Mouse (Mus musculus) embryonic facial prominence, embryonic 12.5 days (tissue): Measurements from ENCODE around the gene Mgat4d. TPM values are rescaled to one million over a fixed set of nuclear protein-coding genes. Genes with fewer than 3 reads are reported as not detected.

ENCODE experiments used
- ATAC-seq: fragments of 200-750 bp; cut with Nextera tagmentation; 2 replicates; pipeline ENCODE4 v1.8.0; 2017; ENCODE audit not compliant: insufficient number of reproducible peaks, insufficient read depth, low FRiP score, low TSS enrichment
- H3K27ac ChIP-seq: fragments of 300-500 bp; sonication (generic); 2 replicates; pipeline ENCODE4 v1.5.1; 2016; ENCODE audit warnings: mild to moderate bottlenecking
- H3K27me3 ChIP-seq: fragments of 300-500 bp; sonication (generic); 2 replicates; pipeline ENCODE4 v1.6.1; 2016; ENCODE audit warnings: mild to moderate bottlenecking, moderate library complexity
- H3K36me3 ChIP-seq: fragments of 300-500 bp; sonication (generic); 2 replicates; pipeline ENCODE4 v1.6.1; 2016; ENCODE audit warnings: mild to moderate bottlenecking
- H3K4me1 ChIP-seq: fragments of 300-500 bp; sonication (generic); 2 replicates; pipeline ENCODE4 v1.6.1; 2016
- H3K4me2 ChIP-seq: fragments of 300-500 bp; sonication (generic); replicated peaks from 2 replicates; pipeline ENCODE4 v1.6.1; 2016; ENCODE audit warnings: mild to moderate bottlenecking, moderate library complexity
- H3K4me3 ChIP-seq: fragments of 300-500 bp; sonication (generic); 2 replicates; pipeline ENCODE4 v1.5.1; 2016; ENCODE audit warnings: mild to moderate bottlenecking
- H3K9ac ChIP-seq: fragments of 300-500 bp; sonication (generic); 2 replicates; pipeline ENCODE4 v1.6.1; 2016; ENCODE audit warnings: mild to moderate bottlenecking, moderate library complexity
- H3K9me3 ChIP-seq: fragments of 300-500 bp; sonication (generic); 2 replicates; pipeline ENCODE4 v1.6.1; 2016; ENCODE audit warnings: mild to moderate bottlenecking, moderate library complexity
- WGBS: fragments of 180-500 bp; shearing (Covaris S2); methylation state at CpG from one replicate; pipeline ENCODE4 v1.1.7; 2016; 5-methylcytosine and 5-hydroxymethylcytosine counted together
- polyA plus RNA-seq: library from polyadenylated mRNA; unstranded; fragments of >200 nt; fragmentation: Nextera tagmentation; extraction: Ambion mirVana; gene quantifications from 2 replicates; pipeline ENCODE4 v1.2.1, GENCODE M21; 2016

The Mgat4d gene
- polyA plus RNA-seq, 1 experiment from 2014 or later = not detected

GRCm38 (mm10) chr8:83332864-83333263, 15.4 kb upstream of the Mgat4d start:
- Histone ChIP-seq H3K36me3 (peaks cover 5% of the 10 kb centered on the region; the same call in 1 of the 2 replicates), H3K9ac (peak overlapping the region; percentile 5; the same call in 1 of the 2 replicates), H3K27ac (no peak overlapping the region), H3K4me3 (peak overlapping the region; percentile 91), H3K9me3 (no peaks in the 10 kb centered on the region), H3K4me1 (no peaks in the 10 kb centered on the region), H3K4me2 (peak overlapping the region; percentile 81), H3K27me3 (0 out of 2 replicates have a peak, but pooled peaks cover 5% of the 10 kb centered on the region)
- ATAC-seq = no peak; the same call in 1 of the 2 replicates
- 6% methylated on average over 7 of the region's 7 CpGs for WGBS

GRCm38 (mm10) chr8:83342076-83342475, 6.2 kb upstream of the Mgat4d start:
- H3K36me3 ChIP-seq = no peaks in the 10 kb centered on the region
- 0 out of 2 replicates have a peak, but pooled peaks cover 3% of the 10 kb centered on the region for H3K4me1 ChIP-seq
- no peak overlapping the region for H3K4me3 ChIP-seq
- H3K9me3 ChIP-seq = no peaks in the 10 kb centered on the region
- H3K27me3 ChIP-seq = no peaks in the 10 kb centered on the region
- H3K9ac ChIP-seq = no peak overlapping the region
- H3K4me2 ChIP-seq = no peak overlapping the region
- WGBS = 80% methylated on average over 3 of the region's 3 CpGs
- H3K27ac ChIP-seq = no peak overlapping the region
- ATAC-seq = no peak

- Histone ChIP-seq H3K27me3 (no peaks in the 10 kb centered on the region), H3K4me1 (0 out of 2 replicates have a peak, but pooled peaks cover 3% of the 10 kb centered on the region), H3K4me2 (no peak overlapping the region), H3K9ac (no peak overlapping the region), H3K27ac (no peak overlapping the region), H3K4me3 (no peak overlapping the region), H3K9me3 (no peaks in the 10 kb centered on the region), H3K36me3 (no peaks in the 10 kb centered on the region)
- no peak for ATAC-seq
These were observed 5.6 kb upstream of the Mgat4d start for GRCm38 (mm10) chr8:83342693-83343092.

- no peaks in the 10 kb centered on the region for H3K9me3 ChIP-seq
- H3K27ac ChIP-seq = no peak overlapping the region
- WGBS = 94% methylated on average over 2 of the region's 2 CpGs
- no peaks in the 10 kb centered on the region for H3K4me1 ChIP-seq
- H3K9ac ChIP-seq = no peak overlapping the region
- no peak for ATAC-seq
- no peaks in the 10 kb centered on the region for H3K36me3 ChIP-seq
- no peak overlapping the region for H3K4me2 ChIP-seq
- H3K4me3 ChIP-seq = no peak overlapping the region
- no peaks in the 10 kb centered on the region for H3K27me3 ChIP-seq
These were observed 3.0 kb downstream of the Mgat4d start for GRCm38 (mm10) chr8:83351315-83351714.

- ATAC-seq = no peak
- 34% methylated on average over 7 of the region's 7 CpGs for WGBS
- H3K36me3 ChIP-seq = no peaks in the 10 kb centered on the region
- H3K27ac ChIP-seq = peak overlapping the region; percentile 57; the same call in 1 of the 2 replicates
- no peaks in the 10 kb centered on the region for H3K27me3 ChIP-seq
- no peak overlapping the region for H3K4me2 ChIP-seq
- H3K4me1 ChIP-seq = peaks cover 6% of the 10 kb centered on the region
- H3K4me3 ChIP-seq = no peak overlapping the region
- no peak overlapping the region for H3K9ac ChIP-seq
- no peaks in the 10 kb centered on the region for H3K9me3 ChIP-seq
These were observed 15.0 kb downstream of the Mgat4d start for GRCm38 (mm10) chr8:83363156-83363769.

GRCm38 (mm10) chr8:83377231-83377630, 29.0 kb downstream of the Mgat4d start:
- no peak for ATAC-seq
- Histone ChIP-seq H3K36me3 (no peaks in the 10 kb centered on the region), H3K4me3 (no peak overlapping the region), H3K27ac (no peak overlapping the region), H3K4me2 (no peak overlapping the region), H3K4me1 (no peaks in the 10 kb centered on the region), H3K9ac (no peak overlapping the region), H3K9me3 (no peaks in the 10 kb centered on the region), H3K27me3 (no peaks in the 10 kb centered on the region)

- Histone ChIP-seq H3K27ac (no peak overlapping the region), H3K9ac (no peak overlapping the region), H3K27me3 (no peaks in the 10 kb centered on the region), H3K36me3 (no peaks in the 10 kb centered on the region), H3K4me1 (no peaks in the 10 kb centered on the region), H3K4me3 (no peak overlapping the region), H3K4me2 (no peak overlapping the region), H3K9me3 (no peaks in the 10 kb centered on the region)
- no peak for ATAC-seq
- WGBS = 70% methylated on average over 4 of the region's 4 CpGs
These were observed 31.9 kb downstream of the Mgat4d start for GRCm38 (mm10) chr8:83380141-83380540.

GRCm38 (mm10) chr8:83381016-83381415, 32.7 kb downstream of the Mgat4d start:
- 76% methylated on average over 2 of the region's 2 CpGs for WGBS
- no peak for ATAC-seq

GRCm38 (mm10) chr8:83382850-83383249, 34.6 kb downstream of the Mgat4d start:
- Histone ChIP-seq H3K27me3 (no peaks in the 10 kb centered on the region), H3K4me1 (no peaks in the 10 kb centered on the region), H3K9me3 (no peaks in the 10 kb centered on the region), H3K4me2 (no peak overlapping the region), H3K4me3 (no peak overlapping the region), H3K9ac (no peak overlapping the region), H3K27ac (no peak overlapping the region), H3K36me3 (no peaks in the 10 kb centered on the region)
- no peak for ATAC-seq
- 36% methylated on average over 2 of the region's 2 CpGs for WGBS

More at GRCm38 (mm10) chr8:83381016-83381415, 32.7 kb downstream of the Mgat4d start:
- H3K4me2 ChIP-seq = no peak overlapping the region
- H3K9ac ChIP-seq = no peak overlapping the region
- no peaks in the 10 kb centered on the region for H3K9me3 ChIP-seq
- no peak overlapping the region for H3K4me3 ChIP-seq
- no peaks in the 10 kb centered on the region for H3K4me1 ChIP-seq
- H3K27ac ChIP-seq = no peak overlapping the region
- H3K36me3 ChIP-seq = no peaks in the 10 kb centered on the region
- no peaks in the 10 kb centered on the region for H3K27me3 ChIP-seq

GRCm38 (mm10) chr8:83389316-83390005, 41.2 kb downstream of the Mgat4d start, which contains the start of gene Clgn:
TSS of gene Clgn (plus strand) at chr8:83389867.
- peaks cover 21% of the 10 kb centered on the region for H3K27me3 ChIP-seq
- H3K4me1 ChIP-seq = peaks cover 3% of the 10 kb centered on the region; the same call in 1 of the 2 replicates
- 5% methylated on average over 41 of the region's 41 CpGs for WGBS
- H3K27ac ChIP-seq = no peak within 1 kb of the TSS
- peak within 1 kb of the TSS; percentile 77 for H3K4me2 ChIP-seq
- peak within 1 kb of the TSS; percentile 54 for H3K9ac ChIP-seq
- no peaks in the 10 kb centered on the region for H3K36me3 ChIP-seq
- peak within 1 kb of the TSS; percentile 51 for H3K4me3 ChIP-seq
- no peaks in the 10 kb centered on the region for H3K9me3 ChIP-seq
- ATAC-seq = peak; percentile 85

GRCm38 (mm10) chr8:83390006-83390701, 41.9 kb downstream of the Mgat4d start:
- WGBS = 5% methylated on average over 14 of the region's 14 CpGs
- peak overlapping the region; percentile 51 for H3K4me3 ChIP-seq
- H3K9me3 ChIP-seq = no peaks in the 10 kb centered on the region
- H3K36me3 ChIP-seq = no peaks in the 10 kb centered on the region
- no peak overlapping the region for H3K27ac ChIP-seq
- peak overlapping the region; percentile 54 for H3K9ac ChIP-seq
- peak overlapping the region; percentile 77 for H3K4me2 ChIP-seq
- H3K4me1 ChIP-seq = peaks cover 3% of the 10 kb centered on the region; the same call in 1 of the 2 replicates
- H3K27me3 ChIP-seq = peaks cover 21% of the 10 kb centered on the region
- no peak for ATAC-seq
